Mouse (Mus musculus): ENCODE results near the gene Chchd10.

GRCm38 (mm10) chr10:75950791-75951210, 17.9 kb downstream of the Chchd10 start:
- no peak for TF ChIP-seq CTCF (IDR thresholded peaks at IDR 0.05)
- TF ChIP-seq EP300 (IDR thresholded peaks at IDR 0.05) = no peak

Data from lung, postnatal 0 days (tissue).